Mouse (Mus musculus) mouse embryonic stem cell (cell line): ENCODE measurements at regions not wholly inside any gene's neighbourhood (a gene's known extent, or its start where the extent isn't known, plus 50 kb on each side); places are given as distances from the start of the nearest gene placed in this dataset.

Source experiments
- in situ Hi-C, 2 experiments: fragments of 300-500 bp; cut with MboI; formaldehyde crosslinking; loops; 1 replicate in 1 of 2; 3 replicates in 1 of 2; pipeline ENCODE4 v1.14.3; 2019 to 2020; ENCODE audit warnings: low sequenced_read_pairs in 2 of 2, low pct_unique_long_range_greater_than_20kb in 1 of 2, mixed read lengths in 1 of 2; ENCODE audit not compliant: unreplicated experiment in 1 of 2

GRCm38 (mm10) chr1:193705205-193705604 is 335.1 kb upstream of the Camk1g start:
- in situ Hi-C loops = no loop called here

GRCm38 (mm10) chr1:193702707-193703419 is 332.8 kb upstream of the Camk1g start:
- in situ Hi-C loops = no loop called here

GRCm38 (mm10) chr1:193700217-193700616 is 330.1 kb upstream of the Camk1g start:
- in situ Hi-C loops = no loop called here

GRCm38 (mm10) chr1:193698603-193699266 is 328.6 kb upstream of the Camk1g start:
- in situ Hi-C loops = no loop called here

- in situ Hi-C loops = no loop called here
Measured at GRCm38 (mm10) chr1:193697857-193698256, 327.8 kb upstream of the Camk1g start.

GRCm38 (mm10) chr1:193697001-193697400 is 326.9 kb upstream of the Camk1g start:
- in situ Hi-C loops = no loop called here

GRCm38 (mm10) chr1:193692991-193693390 is 322.9 kb upstream of the Camk1g start:
- in situ Hi-C loops = no loop called here

GRCm38 (mm10) chr1:193689601-193690000 is 319.5 kb upstream of the Camk1g start:
- in situ Hi-C loops = no loop called here

GRCm38 (mm10) chr1:193682917-193683316 is 312.8 kb upstream of the Camk1g start:
- in situ Hi-C loops = no loop called here

- in situ Hi-C loops = no loop called here
Measured at GRCm38 (mm10) chr1:193678448-193678847, 308.4 kb upstream of the Camk1g start.

GRCm38 (mm10) chr1:193673236-193673830 is 303.2 kb upstream of the Camk1g start:
- in situ Hi-C loops = no loop called here

- in situ Hi-C loops = no loop called here
Measured at GRCm38 (mm10) chr1:193672681-193673080, 302.6 kb upstream of the Camk1g start.

- in situ Hi-C loops = no loop called here
Measured at GRCm38 (mm10) chr1:193671816-193672254, 301.7 kb upstream of the Camk1g start.

- in situ Hi-C loops = no loop called here
Measured at GRCm38 (mm10) chr1:193671046-193671445, 300.9 kb upstream of the Camk1g start.

GRCm38 (mm10) chr1:193670008-193670407 is 299.9 kb upstream of the Camk1g start:
- in situ Hi-C loops = no loop called here

- in situ Hi-C loops = no loop called here
Measured at GRCm38 (mm10) chr1:193668841-193669240, 298.7 kb upstream of the Camk1g start.

GRCm38 (mm10) chr1:193665854-193666253 is 295.8 kb upstream of the Camk1g start:
- in situ Hi-C loops = no loop called here

- in situ Hi-C loops = no loop called here
Measured at GRCm38 (mm10) chr1:193664569-193664968, 294.5 kb upstream of the Camk1g start.

- in situ Hi-C loops = no loop called here
Measured at GRCm38 (mm10) chr1:193663587-193663986, 293.5 kb upstream of the Camk1g start.
